Comparison of ENCODE assay signal across 15 mouse cellular contexts in the genomic region with DNA sequence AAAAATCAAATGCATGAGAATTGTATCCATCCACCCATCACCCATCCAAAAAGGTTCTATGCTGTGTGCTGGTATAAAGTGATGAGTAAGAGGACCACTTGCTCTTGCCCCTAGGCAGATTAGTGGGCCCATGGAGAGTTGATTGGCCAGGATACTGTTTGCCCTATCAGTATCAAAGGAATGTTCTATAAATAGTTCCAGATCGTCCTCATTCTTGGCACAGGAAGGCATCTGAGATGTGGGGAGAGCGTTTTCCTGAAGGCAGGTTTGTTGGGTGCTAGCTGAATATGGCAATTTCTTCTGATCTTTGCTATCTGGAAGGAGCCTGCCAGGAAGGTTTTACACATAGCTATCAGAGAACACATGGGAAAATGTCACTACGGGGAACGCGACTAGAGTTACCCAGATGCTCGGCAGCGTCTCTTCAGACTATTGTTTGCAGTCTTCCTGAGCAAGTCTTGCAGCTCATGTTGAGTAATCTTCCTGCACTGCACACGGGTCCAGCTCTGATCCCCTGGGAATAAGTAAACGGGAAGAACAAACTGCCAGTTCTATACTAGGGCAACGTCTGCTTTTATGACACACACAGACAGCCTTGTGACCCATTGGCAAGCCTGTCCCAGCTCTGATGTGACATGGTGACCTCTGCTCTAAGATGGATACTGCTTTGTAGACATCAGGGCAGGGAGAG. TPM values are rescaled to one million over a fixed set of nuclear protein-coding genes. Genes with fewer than 3 reads are reported as not detected.
DNase-seq lines count a peak whose midpoint lies in the region; ATAC-seq and TF ChIP-seq lines count a peak whose summit lies in the region.
"Had no signal": no experiment of that assay in that cellular context is flagged by ENCODE, and none has a peak within 500 bp of the region (broad histone marks: within the 10 kb centered on the region; RNA-seq: fewer than 3 reads in every experiment).

No protein-coding gene starts in this region.

- TF ChIP-seq POLR2A in kidney, adult 2 months (IDR thresholded peaks at IDR 0.05; ENCODE audit: low read depth, low read length): no peak

- peaks cover 59% of the 10 kb centered on the region for H3K36me3 ChIP-seq in embryonic facial prominence, embryonic 14.5 days (ENCODE audit: control insufficient read depth, insufficient read depth, low read length)
- peaks cover 69% of the 10 kb centered on the region for H3K36me3 ChIP-seq in embryonic facial prominence, embryonic 10.5 days (replicated peaks)
- no peaks in the 10 kb centered on the region for H3K36me3 ChIP-seq in kidney, adult 2 months (ENCODE audit: control insufficient read depth, insufficient read depth, low read length)
- 0 out of 2 replicates have a peak, but pooled peaks cover 2% of the 10 kb centered on the region for H3K36me3 ChIP-seq in kidney, postnatal 0 days (ENCODE audit: insufficient read depth, low read length)
- peaks cover 29% of the 10 kb centered on the region for H3K36me3 ChIP-seq in hindbrain, embryonic 12.5 days

- no peaks in the 10 kb centered on the region for H3K9me3 ChIP-seq in embryonic facial prominence, embryonic 14.5 days (ENCODE audit: control insufficient read depth, low read length)
- no peaks in the 10 kb centered on the region for H3K9me3 ChIP-seq in embryonic facial prominence, embryonic 10.5 days
- H3K9me3 ChIP-seq in kidney, postnatal 0 days (replicated peaks; ENCODE audit: low read length): no peaks in the 10 kb centered on the region
- H3K9me3 ChIP-seq in hindbrain, embryonic 12.5 days (replicated peaks): no peaks in the 10 kb centered on the region
- H3K9me3 ChIP-seq: forebrain, embryonic 10.5 days; hindbrain, embryonic 10.5 days; limb, embryonic 15.5 days; midbrain, embryonic 12.5 days had no signal

- no peak for TF ChIP-seq CTCF in kidney, adult 2 months (conservative IDR thresholded peaks at IDR 0.05; ENCODE audit: insufficient read depth, insufficient read length, low read depth, low read length)
- no peak for TF ChIP-seq CTCF in kidney, postnatal 0 days (IDR thresholded peaks at IDR 0.05; ENCODE audit: low read depth)

- peak; percentile 36 for DNase-seq in embryonic facial prominence, embryonic 14.5 days (ENCODE audit: low spot score)
- no peak for DNase-seq in embryonic facial prominence, embryonic 10.5 days (ENCODE audit: low spot score)
- DNase-seq in kidney, adult 2 months: peak; percentile 81
- no peak for DNase-seq in kidney, postnatal 4 days
- DNase-seq in adrenal gland, postnatal 36 days: peak; percentile 21 to 40
- DNase-seq in kidney, postnatal 0 days (ENCODE audit: low spot score): peak; percentile 35
- no peak for DNase-seq in right cerebral cortex, postnatal 36 days (ENCODE audit: low spot score in 2 of 2)
- DNase-seq: cerebellum, adult 8-10 months; thymus, postnatal 25 days had no signal

- no peak overlapping the region for H3K27ac ChIP-seq in embryonic facial prominence, embryonic 14.5 days (replicated peaks; ENCODE audit: low read depth, low read length)
- H3K27ac ChIP-seq in embryonic facial prominence, embryonic 10.5 days (replicated peaks): no peak overlapping the region
- H3K27ac ChIP-seq in kidney, adult 2 months (ENCODE audit: insufficient read depth, low read depth, low read length): peak overlapping the region; percentile 49
- H3K27ac ChIP-seq in kidney, postnatal 0 days: no peak overlapping the region
- H3K27ac ChIP-seq in hindbrain, embryonic 12.5 days: no peak overlapping the region
- H3K27ac ChIP-seq: forebrain, embryonic 10.5 days; hindbrain, embryonic 10.5 days; limb, embryonic 15.5 days; midbrain, embryonic 12.5 days had no signal

- H3K9ac ChIP-seq in embryonic facial prominence, embryonic 14.5 days (ENCODE audit: low read depth, low read length): no peak overlapping the region
- no peak overlapping the region for H3K9ac ChIP-seq in kidney, postnatal 0 days (ENCODE audit: low read depth, low read length)
- H3K9ac ChIP-seq in hindbrain, embryonic 12.5 days: no peak overlapping the region
- H3K9ac ChIP-seq: limb, embryonic 15.5 days; midbrain, embryonic 12.5 days had no signal

- H3K4me1 ChIP-seq in embryonic facial prominence, embryonic 14.5 days (ENCODE audit: control insufficient read depth, insufficient read depth, low read length): peaks cover 20% of the 10 kb centered on the region
- peaks cover 52% of the 10 kb centered on the region for H3K4me1 ChIP-seq in embryonic facial prominence, embryonic 10.5 days
- H3K4me1 ChIP-seq in kidney, adult 2 months (ENCODE audit: control insufficient read depth, insufficient read depth, low read length): peaks cover 7% of the 10 kb centered on the region
- H3K4me1 ChIP-seq in kidney, postnatal 0 days (replicated peaks; ENCODE audit: insufficient read depth, low read length): 0 out of 2 replicates have a peak, but pooled peaks cover 10% of the 10 kb centered on the region
- H3K4me1 ChIP-seq in hindbrain, embryonic 12.5 days: peaks cover 32% of the 10 kb centered on the region

- 55% methylated on average over 10 of the region's 10 CpGs for WGBS in embryonic facial prominence, embryonic 14.5 days
- WGBS in embryonic facial prominence, embryonic 10.5 days: 59% methylated on average over 10 of the region's 10 CpGs
- WGBS in kidney, adult 2 months: 60% methylated on average over 10 of the region's 10 CpGs
- whole genome bisulfite sequencing in kidney, postnatal 0 days: 60% methylated on average over 10 of the region's 10 CpGs
- WGBS in hindbrain, embryonic 12.5 days: 58% methylated on average over 10 of the region's 10 CpGs

- no peak overlapping the region for H3K4me3 ChIP-seq in embryonic facial prominence, embryonic 14.5 days (ENCODE audit: low read depth, low read length)
- H3K4me3 ChIP-seq in embryonic facial prominence, embryonic 10.5 days: no peak overlapping the region
- no peak overlapping the region for H3K4me3 ChIP-seq in kidney, adult 2 months (ENCODE audit: insufficient read depth, low read depth, low read length)
- no peak overlapping the region for H3K4me3 ChIP-seq in kidney, postnatal 0 days (replicated peaks; ENCODE audit: low read depth, low read length)
- no peak overlapping the region for H3K4me3 ChIP-seq in hindbrain, embryonic 12.5 days
- H3K4me3 ChIP-seq: forebrain, embryonic 10.5 days; hindbrain, embryonic 10.5 days; limb, embryonic 15.5 days; midbrain, embryonic 12.5 days had no signal

- H3K27me3 ChIP-seq in embryonic facial prominence, embryonic 14.5 days (replicated peaks; ENCODE audit: control insufficient read depth, insufficient read depth, low read length): no peaks in the 10 kb centered on the region
- H3K27me3 ChIP-seq in embryonic facial prominence, embryonic 10.5 days (replicated peaks; ENCODE audit: low read depth, poor library complexity, severe bottlenecking): peaks cover 52% of the 10 kb centered on the region
- H3K27me3 ChIP-seq in kidney, adult 2 months (replicated peaks; ENCODE audit: control insufficient read depth, insufficient read depth, low read length): no peaks in the 10 kb centered on the region
- H3K27me3 ChIP-seq in kidney, postnatal 0 days (ENCODE audit: insufficient read depth, low read length): no peaks in the 10 kb centered on the region
- peaks cover 18% of the 10 kb centered on the region for H3K27me3 ChIP-seq in hindbrain, embryonic 12.5 days
- H3K27me3 ChIP-seq: limb, embryonic 15.5 days had no signal

- no peak for ATAC-seq in embryonic facial prominence, embryonic 14.5 days (ENCODE audit: low read depth)
- ATAC-seq in kidney, postnatal 0 days (replicated peaks; ENCODE audit: low FRiP score, low read depth): no peak
- ATAC-seq in hindbrain, embryonic 12.5 days (ENCODE audit: low FRiP score): no peak
- ATAC-seq: intestine, postnatal 0 days had no signal

- no peak overlapping the region for H3K4me2 ChIP-seq in embryonic facial prominence, embryonic 14.5 days (ENCODE audit: low read depth, low read length)
- H3K4me2 ChIP-seq in kidney, postnatal 0 days (ENCODE audit: low read length): no peak overlapping the region
- no peak overlapping the region for H3K4me2 ChIP-seq in hindbrain, embryonic 12.5 days (replicated peaks)
- H3K4me2 ChIP-seq: limb, embryonic 15.5 days; midbrain, embryonic 12.5 days had no signal

RNA-seq across cellular contexts. Expression of gene Nrp2, which starts 44.5 kb away (rescaled TPM):
- polyA plus RNA-seq in embryonic facial prominence, embryonic 14.5 days (2014; fragmentation: Nextera tagmentation; extraction: Ambion mirVana): 41.6 and 42.1 TPM in 2 replicates
- 20.5 and 21.4 TPM in 2 replicates for polyA plus RNA-seq in embryonic facial prominence, embryonic 10.5 days (2016; fragmentation: Nextera tagmentation; extraction: Ambion mirVana)
- 16.2 and 17.1 TPM in 2 replicates for polyA plus RNA-seq in kidney, adult 2 months (2012; rRNA removed)
- 10 to 100 TPM; 36.7 to 37.9 TPM for total RNA-seq in adrenal gland, postnatal 36 days (2021)
- polyA plus RNA-seq in kidney, postnatal 0 days (2015; fragmentation: Nextera tagmentation; extraction: Ambion mirVana): 5.4 and 5.6 TPM in 2 replicates
- polyA plus RNA-seq in hindbrain, embryonic 12.5 days (2016; fragmentation: Nextera tagmentation; extraction: Ambion mirVana): 43.8 and 45.9 TPM in 2 replicates

Comparison
In these comparisons a context has a peak if more than half of its experiments do, and no peak if none do; other contexts are left out.
1. DNase-seq: peak in embryonic facial prominence, embryonic 14.5 days (single experiment), kidney, adult 2 months (single experiment), adrenal gland, postnatal 36 days (2 of 2) and kidney, postnatal 0 days (single experiment); none in embryonic facial prominence, embryonic 10.5 days (single experiment), kidney, postnatal 4 days (0 of 2) and right cerebral cortex, postnatal 36 days (0 of 2).